Mouse (Mus musculus): ENCODE measurements around the gene Top2a. TPM values are rescaled to one million over a fixed set of nuclear protein-coding genes. Genes with fewer than 3 reads are reported as not detected.

Gene Top2a
- polyA plus RNA-seq, 1 experiment: 0.92 TPM

DNA sequence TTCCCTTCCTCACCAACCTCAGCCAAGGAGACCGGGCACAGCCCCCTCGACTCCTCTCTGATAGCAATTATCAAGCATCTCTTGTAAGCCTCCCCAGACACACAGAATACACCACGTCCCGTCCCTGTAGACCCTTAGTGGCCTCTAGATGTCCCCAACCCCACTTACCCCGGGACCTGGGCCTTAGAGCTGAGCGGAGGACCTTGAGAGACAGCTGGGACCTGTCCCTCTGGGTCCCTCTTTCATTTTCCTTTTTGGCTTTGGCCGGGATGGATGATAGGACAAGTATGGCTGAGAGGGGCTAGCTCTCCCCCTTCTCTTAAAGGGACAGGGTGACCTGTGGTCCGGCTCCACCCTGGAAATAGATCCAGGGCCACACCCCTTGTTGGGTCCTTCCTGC, 40.4 kb downstream of the Top2a start:
- DNase-seq (ENCODE audit: low read depth): no peak

DNA sequence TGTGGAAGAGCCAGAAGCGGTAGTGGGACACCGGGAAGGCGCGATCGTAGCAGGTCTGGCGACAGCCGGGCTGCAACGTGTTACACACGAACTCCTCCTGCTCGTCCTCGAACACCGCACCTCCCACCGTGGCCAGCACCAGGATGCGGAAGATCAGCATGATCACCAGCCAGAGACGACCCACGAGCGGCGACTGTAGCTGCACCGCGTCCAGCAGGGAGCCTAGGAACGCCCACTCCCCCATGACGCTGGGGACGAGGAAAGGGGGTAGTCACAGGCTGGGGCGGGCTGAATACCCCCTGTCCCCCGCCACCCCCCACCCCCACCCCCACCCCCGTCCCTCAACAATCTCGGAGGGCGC, 41.2 kb downstream of the Top2a start, which contains the start of gene Gjd3:
Gene Gjd3, minus strand, starts transcription at position 244 of the 361 bp plus-strand sequence.
- DNase-seq (ENCODE audit: low read depth): no peak

DNA sequence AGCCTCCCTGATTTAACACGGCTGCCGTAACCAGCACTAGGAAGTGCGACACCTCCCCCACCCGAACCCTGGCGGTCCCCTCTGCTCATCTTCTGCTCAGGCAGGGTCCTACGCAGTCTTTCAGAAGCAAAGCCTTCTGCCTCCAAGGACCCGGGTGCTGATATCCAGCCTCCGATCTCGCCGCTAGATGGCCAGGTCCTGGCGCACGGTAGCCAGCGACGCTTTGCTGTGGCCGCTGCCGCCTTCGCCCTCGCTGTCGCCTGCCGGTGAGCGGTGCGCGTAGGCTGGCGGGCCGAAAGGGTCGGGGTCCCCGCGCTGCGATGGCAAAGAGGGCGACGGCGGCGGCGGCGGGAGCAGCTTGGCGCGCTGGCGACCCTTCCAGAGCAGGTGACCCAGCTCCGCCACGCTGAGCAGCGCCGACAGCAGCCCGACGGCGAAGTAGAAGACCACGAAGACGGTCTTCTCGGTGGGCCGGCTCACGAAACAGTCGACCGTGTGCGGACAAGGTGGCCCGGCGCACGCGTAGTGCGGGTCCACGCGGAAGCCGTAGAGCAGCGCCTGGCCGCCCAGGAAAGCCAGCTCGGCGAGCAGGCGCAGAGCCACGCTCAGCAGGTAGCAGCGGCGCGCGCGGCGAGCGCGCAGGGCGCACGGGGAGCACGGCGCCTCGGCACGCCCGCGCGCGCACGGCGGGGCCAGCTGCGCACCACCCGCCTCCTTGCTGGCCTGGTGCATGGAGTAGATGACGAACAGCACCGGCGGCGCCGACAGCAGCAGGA, 41.8 kb downstream of the Top2a start:
- no peak for DNase-seq (ENCODE audit: low read depth)

DNA sequence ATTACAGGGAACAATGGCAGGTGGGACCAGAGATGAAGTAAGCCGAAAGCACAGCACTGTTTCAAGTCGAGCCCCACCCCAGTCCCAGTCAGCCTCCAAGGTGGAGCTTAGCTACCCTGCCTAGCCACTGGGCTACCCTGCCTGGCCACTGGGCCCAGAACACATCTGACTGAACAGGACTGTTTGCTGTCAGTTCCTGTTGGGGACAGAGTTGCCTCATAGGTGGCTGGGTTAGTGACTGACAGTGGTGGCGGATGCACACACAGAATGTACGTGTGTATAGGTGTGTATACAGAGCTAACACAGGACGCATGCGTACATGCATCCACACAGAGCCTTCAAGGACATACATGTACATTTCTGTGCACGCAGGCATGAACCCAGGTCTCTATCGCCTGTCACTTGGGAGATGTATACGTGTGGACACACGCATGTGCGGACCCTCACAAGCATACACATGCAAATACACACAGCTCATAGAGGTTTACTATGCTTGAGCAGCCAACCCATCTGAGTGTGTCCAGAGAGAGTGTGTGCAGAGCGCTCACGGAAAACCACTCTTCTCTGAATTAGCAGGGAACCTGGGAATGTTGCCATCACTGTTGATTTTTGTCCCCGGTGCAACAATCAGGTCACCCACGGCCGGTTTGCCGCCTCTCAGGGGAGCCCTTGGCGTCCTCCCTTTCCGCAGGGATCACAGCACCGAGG, 42.5 kb downstream of the Top2a start:
- no peak for DNase-seq (ENCODE audit: low read depth)

DNA sequence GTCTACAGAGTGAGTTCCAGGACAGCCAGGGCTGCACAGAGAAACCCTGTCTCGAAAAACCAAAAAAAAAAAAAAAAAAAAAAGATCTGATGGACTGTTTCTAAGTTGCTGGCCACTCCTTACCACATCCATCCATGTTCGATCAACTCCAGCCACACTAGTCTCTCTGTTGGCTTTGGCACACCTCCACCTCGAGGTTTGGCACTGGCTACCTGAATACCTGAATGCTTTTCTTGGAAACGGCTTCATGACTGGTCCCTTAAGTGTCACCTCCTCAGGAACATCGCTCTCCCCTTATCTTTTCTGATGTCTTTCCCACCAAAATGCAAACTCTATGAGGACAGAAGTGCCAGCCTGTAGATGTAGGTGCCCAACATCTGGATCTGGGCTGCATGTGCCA, 44.6 kb downstream of the Top2a start:
- DNase-seq (ENCODE audit: low read depth): peak; percentile 44

DNA sequence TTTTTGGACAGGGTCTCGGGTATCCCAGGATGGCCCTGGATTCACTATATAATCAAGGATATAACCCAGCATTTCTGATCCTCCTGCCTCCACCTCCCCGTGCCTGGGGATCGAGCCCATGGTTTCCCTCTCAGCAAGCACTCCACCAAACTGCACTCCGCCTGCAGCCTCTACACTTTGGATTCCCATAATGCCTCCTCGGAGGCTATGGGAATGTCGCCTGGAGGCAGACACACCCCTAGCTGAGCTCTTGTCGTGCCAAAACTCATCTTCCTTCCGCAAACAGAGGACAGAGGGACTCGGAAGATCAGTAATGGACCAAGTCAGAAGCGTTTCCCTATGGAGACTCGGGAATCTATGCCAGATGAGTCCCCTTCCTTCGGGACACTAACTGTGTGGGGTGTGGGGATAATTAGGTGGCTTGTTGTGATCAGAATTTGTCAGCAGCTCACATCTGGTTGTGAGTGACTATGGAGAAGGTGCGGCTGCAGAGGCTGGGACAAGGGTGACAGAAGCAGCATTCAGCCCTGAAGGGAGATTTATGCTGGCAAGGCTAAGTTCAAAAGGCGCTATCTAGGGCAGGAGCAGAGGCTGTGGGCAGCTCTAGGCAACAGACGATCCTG, 45.4 kb downstream of the Top2a start:
- DNase-seq (ENCODE audit: low read depth): no peak

DNA sequence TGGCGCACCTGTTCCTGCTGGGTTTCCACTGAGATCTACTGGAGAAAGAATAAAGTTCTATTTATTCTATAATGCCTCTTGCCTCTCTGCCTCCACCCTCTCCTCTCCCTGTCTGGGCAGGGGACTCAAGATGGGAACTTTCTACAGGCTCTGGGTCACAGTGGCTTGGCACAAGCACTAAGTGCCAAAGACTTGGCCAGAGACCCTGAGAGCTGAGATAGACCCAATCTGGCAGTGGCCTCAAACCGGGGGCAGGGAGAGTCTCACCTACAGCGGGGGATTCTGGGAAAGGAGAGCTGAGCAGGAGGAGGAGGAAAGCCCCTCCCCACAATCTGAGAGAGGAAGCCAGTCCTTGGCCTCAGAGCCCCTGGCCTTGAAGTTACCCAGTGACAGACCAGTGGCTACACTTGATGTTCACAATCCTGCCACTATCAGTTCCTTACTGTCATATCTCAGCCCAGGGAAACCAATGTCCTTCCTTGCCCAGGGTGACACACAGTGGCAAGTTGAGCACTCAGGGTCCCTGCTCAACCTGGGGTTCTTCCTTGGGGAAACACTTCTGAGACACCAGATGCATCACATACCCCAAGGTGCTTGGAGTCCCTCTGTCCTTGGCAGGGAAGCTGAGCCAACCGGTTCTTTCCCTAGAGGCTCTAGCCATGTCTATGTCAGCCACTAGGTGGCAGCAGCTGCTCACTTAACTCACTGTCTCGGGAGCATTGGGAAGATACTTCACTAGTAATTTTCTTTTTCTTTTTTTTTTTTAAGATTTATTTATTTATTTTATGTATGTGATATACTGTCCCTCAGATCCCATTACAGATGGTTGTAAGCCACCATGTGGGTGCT, 48.9 kb downstream of the Top2a start:
- DNase-seq (ENCODE audit: low read depth): no peak

DNA sequence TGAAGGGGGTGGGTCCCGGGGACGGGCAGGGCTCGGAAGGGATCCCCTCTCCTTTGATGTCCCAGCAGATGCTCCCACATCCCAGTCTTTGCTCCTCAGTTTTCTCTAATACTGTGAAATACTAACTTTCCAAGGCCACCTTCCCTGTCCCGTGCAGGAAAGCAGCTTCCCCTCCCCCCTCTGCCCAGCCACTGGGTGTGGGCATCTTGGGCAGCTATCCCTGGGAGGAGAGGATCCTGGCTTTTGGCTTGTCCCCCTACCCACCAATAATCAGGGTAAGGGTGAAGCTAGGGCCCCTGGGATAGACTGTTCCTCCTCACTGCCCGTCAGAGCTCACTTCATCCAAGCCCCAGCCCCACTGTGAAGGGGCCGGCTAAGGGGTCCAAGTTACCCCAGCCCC, 49.8 kb downstream of the Top2a start:
- DNase-seq (ENCODE audit: low read depth): no peak

DNA sequence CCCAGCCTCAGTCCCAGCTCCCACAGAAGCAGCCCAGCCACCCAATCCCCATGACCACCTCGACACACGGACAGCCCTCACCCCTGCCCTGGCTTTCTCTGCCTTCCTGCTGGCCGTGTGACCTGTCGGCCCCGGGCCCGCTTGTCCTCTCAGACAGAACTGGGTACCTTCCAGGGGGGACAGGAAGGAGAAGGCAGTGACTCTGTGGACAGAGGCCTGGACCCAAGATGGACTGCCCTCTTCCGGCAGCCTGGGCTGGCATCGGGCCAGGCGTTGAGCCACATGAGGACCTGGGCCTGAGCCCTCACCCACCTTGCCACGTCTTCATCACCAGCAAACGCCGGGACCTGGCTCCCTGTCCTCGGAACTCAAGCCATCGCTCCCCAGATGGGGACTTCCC, 50.4 kb downstream of the Top2a start:
- DNase-seq (ENCODE audit: low read depth): no peak

DNA sequence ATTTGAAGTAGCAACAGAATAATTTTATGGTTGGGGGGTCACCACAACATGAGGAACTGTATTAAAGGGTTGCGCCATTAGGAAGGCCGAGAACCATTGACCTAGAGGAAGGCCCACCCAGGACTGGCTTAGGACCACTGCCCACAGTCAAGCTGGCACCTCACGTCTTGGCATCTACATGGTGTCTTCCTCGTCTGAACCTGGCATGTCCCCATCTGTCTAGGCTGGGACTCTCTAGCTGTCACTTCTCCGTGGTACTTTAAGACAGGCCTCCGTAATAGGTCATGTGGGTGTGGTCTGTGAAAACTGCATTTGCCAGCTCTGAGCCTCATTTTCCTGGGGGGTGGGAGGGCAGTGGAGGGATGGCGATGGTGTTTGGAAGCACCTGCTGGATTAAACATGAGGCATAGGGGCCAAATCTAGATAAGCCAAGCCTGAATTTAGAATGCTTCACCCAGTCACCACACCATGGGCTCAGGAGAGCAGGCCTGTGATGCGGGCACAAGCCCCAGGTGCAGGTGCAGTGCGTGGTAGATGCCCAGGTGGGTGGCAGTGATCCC, 51.1 kb downstream of the Top2a start:
- DNase-seq (ENCODE audit: low read depth): no peak

DNA sequence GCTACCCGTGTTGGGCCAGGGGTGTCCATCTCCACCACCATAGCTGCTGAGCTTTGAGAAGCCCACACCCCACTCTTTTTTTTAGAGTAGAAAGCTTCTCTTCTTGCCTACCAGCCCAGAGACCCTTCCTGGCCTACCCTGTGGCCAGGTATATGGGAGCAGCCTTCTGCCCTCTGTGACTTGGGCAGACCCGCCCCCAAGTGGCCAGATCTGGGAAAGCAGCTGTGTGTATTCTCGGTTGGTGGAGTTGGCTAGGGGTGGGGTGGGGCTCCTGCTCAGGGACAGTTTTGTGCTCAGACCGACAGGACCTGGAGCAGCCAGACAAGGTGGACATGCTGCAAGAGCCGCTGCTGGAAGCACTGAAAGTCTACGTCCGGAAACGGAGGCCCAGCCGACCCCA, 51.8 kb downstream of the Top2a start:
- DNase-seq (ENCODE audit: low read depth): no peak

DNA sequence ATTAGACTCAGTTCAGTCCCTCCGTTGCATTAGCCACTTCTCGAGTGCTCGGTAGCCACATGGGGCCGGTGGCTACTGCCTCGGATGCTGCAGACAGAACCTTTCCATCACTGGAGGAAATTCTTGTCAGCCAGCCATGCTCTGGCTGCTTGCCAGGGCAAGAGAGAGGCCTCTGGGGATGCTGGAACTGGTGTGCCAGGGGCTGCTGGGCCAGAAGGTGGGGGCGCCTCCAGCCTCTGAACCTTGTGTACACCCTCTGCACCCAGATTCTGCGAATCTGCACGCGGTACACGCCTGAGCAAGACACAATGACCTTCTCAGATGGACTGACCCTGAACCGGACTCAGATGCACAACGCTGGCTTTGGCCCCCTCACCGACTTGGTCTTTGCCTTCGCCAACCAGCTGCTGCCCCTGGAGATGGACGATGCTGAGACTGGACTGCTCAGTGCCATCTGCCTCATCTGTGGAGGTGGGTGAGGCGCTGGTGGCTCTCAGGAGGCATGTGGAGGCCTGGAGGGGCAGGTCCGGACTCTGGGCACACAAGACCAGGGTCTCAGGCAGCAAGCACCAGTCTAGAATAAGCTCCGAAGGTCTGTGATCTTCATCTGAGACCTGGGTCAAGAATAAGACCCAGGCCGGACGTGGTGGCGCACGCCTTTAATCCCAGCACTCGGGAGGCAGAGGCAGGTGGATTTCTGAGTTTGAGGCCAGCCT, 52.5 kb downstream of the Top2a start:
- no peak for DNase-seq (ENCODE audit: low read depth)

DNA sequence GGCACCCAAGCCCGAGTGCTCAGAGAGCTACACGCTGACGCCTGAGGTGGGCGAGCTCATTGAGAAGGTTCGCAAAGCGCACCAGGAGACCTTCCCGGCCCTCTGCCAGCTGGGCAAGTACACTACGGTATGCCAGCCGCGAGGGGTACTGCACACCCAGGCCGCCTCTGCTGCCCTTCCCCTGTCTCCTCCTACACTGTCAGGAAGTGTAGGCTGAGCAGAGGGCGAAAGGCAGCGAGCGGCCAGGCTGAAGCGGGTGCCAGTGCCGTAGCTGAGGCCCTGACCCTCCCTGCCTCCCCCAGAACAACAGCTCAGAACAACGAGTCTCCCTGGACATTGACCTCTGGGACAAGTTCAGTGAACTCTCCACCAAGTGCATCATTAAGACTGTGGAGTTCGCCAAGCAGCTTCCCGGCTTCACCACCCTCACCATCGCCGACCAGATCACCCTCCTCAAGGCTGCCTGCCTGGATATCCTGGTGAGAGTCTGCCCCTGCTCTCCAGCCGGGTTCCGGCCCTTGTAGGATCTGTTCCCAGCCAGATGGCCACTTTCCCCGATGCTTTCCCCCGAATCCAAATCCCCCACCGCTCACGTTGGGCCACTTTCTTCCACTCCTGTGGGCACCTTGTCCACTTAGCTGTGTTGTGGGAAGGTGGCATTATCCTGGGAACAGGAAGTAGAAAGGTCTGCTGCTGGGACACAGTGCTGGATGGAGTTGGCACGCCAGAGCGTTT, 53.6 kb downstream of the Top2a start:
- DNase-seq (ENCODE audit: low read depth): no peak

DNA sequence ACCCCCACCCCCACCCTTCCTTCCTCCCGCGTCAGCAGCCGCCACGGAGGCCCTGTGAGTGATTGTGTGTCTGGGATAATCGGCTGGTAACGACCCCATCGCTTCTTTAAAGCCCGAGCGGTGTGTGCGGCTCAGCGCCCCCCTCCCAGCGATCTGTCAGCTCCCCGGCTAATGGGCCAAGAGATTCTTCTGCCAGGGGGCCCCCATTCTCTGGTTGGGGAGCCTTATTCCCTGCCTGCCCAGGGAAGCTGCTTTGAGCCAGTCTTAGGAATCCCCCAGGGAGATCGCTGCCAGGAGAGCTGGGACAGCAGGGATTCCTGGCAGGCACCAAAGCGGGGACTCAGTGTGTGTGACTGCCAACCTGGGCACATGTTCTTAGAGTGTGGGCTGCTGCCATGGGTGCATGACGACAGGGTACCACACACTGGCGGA, 54.5 kb downstream of the Top2a start:
- no peak for DNase-seq (ENCODE audit: low read depth)

DNA sequence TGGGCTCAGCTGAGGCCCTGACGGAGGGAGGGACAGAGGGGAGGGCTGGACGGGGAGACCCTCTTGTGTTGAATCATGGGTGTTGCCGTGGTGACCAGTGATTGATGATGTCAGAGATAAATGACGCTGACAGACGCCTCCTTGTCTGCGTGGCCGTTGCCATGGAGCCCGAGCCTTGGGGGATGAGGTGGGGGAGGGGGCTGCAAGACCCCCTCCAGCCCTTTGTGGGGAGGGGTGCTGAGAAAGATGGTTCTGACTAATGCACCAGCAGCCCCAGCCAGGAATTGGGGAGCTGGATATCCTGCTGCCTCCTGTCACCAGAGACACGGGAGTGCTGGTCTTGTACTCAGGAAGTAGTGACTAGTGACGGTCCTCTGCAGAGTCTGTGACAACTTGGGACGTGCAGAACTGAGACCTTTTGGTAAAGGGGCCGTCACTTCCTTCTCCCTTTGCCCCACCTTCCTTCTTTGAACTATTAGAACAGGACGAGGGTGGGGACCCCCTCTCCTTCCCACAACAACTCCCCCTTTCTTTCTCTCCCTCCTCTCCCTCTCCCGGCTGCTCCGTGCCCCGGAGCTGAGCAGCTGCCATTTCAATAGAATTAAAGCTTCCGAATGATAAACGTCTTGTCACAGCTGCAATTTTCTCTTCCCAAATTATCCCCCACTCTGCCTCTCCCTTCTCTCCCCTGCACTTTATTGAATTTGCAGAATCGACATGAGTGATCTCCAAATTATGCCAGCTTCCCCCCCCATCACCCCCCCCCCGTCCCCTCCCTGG, 55.1 kb downstream of the Top2a start:
- DNase-seq (ENCODE audit: low read depth): no peak

DNA sequence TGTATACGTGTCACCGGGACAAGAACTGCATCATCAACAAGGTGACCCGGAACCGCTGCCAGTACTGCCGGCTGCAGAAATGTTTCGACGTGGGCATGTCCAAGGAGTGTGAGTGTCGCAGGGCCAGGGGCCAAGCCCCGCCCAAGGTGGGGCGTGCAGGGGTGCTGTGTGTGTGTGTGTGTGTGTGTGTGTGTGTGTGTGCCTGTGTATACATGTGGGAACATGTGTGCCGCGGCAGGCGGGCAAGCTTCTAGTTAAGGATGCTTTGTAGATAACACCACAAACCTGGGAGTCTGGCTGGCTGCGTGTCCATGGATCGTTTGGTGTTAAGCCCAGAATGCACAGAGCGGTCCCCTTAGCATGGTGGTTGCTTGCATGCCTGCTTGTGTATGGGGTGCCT, 55.9 kb downstream of the Top2a start:
- no peak for DNase-seq (ENCODE audit: low read depth)

DNA sequence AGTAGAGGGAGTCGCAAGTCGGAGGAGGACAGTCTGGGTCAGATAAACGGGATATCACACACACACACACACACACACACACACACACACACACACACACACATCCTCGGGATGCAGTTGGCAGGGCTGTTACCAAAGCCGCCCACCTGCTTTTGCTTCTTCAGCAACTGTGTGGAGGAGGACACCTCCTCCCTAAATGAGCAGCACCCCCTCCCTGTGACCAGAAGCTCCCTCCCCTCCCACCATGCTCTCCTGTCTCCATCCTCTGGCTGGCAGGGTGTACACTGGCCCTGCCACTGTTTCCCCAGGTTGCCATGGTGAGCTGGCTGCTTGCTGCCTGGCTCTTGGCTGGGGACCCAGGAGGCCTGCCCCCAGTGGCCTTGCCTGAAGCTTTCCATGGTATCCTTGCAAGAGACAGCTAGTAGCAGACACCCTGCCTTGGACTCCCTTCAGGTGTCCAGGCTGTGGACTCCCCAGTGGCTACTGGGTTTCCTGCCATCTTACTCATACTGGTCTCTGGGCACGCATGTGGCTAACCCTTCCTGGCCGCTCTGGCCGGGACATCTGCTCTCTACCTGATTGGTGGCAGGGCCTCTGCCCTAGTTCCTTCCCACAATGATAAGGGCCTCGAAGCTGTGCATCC, 57.4 kb downstream of the Top2a start:
- DNase-seq (ENCODE audit: low read depth): no peak

DNA sequence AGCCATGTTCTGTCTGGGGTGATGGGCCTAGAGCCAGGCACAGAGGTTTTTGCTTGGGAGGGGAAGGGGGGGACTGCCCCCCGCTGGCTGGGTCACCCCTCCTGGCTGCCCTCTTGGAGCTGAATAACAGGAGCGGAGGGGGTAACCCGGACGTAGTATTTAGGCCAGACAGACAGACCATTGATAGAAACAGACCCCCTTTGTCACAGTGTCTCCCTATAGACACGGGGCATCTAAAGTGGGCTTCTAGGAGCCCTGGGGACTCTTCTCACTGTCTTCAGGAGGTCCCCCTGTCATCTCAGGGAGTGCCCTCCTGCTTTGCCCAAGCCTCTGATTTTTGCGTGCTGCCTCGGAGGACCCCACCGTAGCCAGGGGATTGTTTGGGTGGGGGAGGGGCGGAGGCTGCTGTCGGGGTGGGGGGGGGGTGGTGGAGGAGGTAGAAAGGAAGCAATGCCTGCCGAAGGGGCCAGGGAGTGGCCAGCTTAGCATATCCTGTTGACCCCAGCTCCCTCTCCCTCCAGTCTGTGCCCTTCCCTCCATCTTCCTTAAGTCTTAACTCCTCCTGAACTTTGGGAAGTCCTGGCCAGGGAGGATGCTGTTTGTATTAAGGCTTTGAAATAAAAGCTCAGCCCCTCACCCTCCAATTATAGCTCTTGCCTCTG, 58.4 kb downstream of the Top2a start:
- no peak for DNase-seq (ENCODE audit: low read depth)

Measured in gonadal fat pad, adult 2 months (tissue).